33 mouse cellular contexts compared by ENCODE assay signal in genomic region chr9:35488496-35488895, GRCm38 (mm10). TPM values are rescaled to one million over a fixed set of nuclear protein-coding genes. Genes with fewer than 3 reads are reported as not detected.
DNase-seq lines count a peak whose midpoint lies in the region; ATAC-seq and TF ChIP-seq lines count a peak whose summit lies in the region.
"Had no signal": no experiment of that assay in that cellular context is flagged by ENCODE, and none has a peak within 500 bp of the region (broad histone marks: within the 10 kb centered on the region; RNA-seq: fewer than 3 reads in every experiment).

No protein-coding gene starts in this region.

- no peaks in the 10 kb centered on the region for H3K4me1 ChIP-seq in stomach, postnatal 0 days (replicated peaks; ENCODE audit: control insufficient read depth, insufficient read depth)
- no peaks in the 10 kb centered on the region for H3K4me1 ChIP-seq in midbrain, embryonic 10.5 days
- H3K4me1 ChIP-seq: heart, embryonic 10.5 days; hindbrain, embryonic 15.5 days; liver, embryonic 13.5 days; midbrain, embryonic 13.5 days had no signal

- no peak overlapping the region for H3K27ac ChIP-seq in stomach, postnatal 0 days (replicated peaks)
- H3K27ac ChIP-seq in midbrain, embryonic 10.5 days (replicated peaks) = no peak overlapping the region
- H3K27ac ChIP-seq: gastrocnemius, adult 2 months; heart, embryonic 10.5 days; hindbrain, embryonic 15.5 days; limb, embryonic 13.5 days; liver, embryonic 13.5 days; midbrain, embryonic 13.5 days had no signal

- no peak overlapping the region for H3K9ac ChIP-seq in stomach, postnatal 0 days (ENCODE audit: low read length)
- H3K9ac ChIP-seq: hindbrain, embryonic 15.5 days; limb, embryonic 13.5 days; liver, embryonic 13.5 days; midbrain, embryonic 13.5 days had no signal

- no peak overlapping the region for H3K4me2 ChIP-seq in stomach, postnatal 0 days (replicated peaks; ENCODE audit: low read depth)
- H3K4me2 ChIP-seq: hindbrain, embryonic 15.5 days; limb, embryonic 13.5 days; liver, embryonic 13.5 days; midbrain, embryonic 13.5 days had no signal

- H3K36me3 ChIP-seq in stomach, postnatal 0 days (ENCODE audit: control insufficient read depth, insufficient read depth, low read length) = peaks cover 2% of the 10 kb centered on the region
- peaks cover 94% of the 10 kb centered on the region for H3K36me3 ChIP-seq in midbrain, embryonic 10.5 days
- H3K36me3 ChIP-seq: liver, embryonic 13.5 days had no signal

- TF ChIP-seq CTCF in stomach, postnatal 0 days (IDR thresholded peaks at IDR 0.05; ENCODE audit: low read depth) = no peak

- no peaks in the 10 kb centered on the region for H3K27me3 ChIP-seq in stomach, postnatal 0 days (ENCODE audit: control insufficient read depth, insufficient read depth, low read length)
- no peaks in the 10 kb centered on the region for H3K27me3 ChIP-seq in midbrain, embryonic 10.5 days (ENCODE audit: low read depth, poor library complexity, severe bottlenecking)
- H3K27me3 ChIP-seq: hindbrain, embryonic 15.5 days; limb, embryonic 13.5 days; liver, embryonic 13.5 days; midbrain, embryonic 13.5 days had no signal

- no peaks in the 10 kb centered on the region for H3K9me3 ChIP-seq in stomach, postnatal 0 days (ENCODE audit: control insufficient read depth, low read length)
- no peaks in the 10 kb centered on the region for H3K9me3 ChIP-seq in midbrain, embryonic 10.5 days (replicated peaks)
- H3K9me3 ChIP-seq: heart, embryonic 10.5 days; hindbrain, embryonic 15.5 days; limb, embryonic 13.5 days; liver, embryonic 13.5 days; midbrain, embryonic 13.5 days had no signal

- no peak for TF ChIP-seq EP300 in stomach, postnatal 0 days (optimal IDR thresholded peaks at IDR 0.05)

- WGBS in stomach, postnatal 0 days = 82% methylated on average over 4 of the region's 4 CpGs
- 94% methylated on average over 4 of the region's 4 CpGs for WGBS in midbrain, embryonic 10.5 days

- DNase-seq in frontal cortex, adult 2 months (ENCODE audit: extremely low spot score in 1 of 2, low spot score in 1 of 2) = peak; percentile 45 to 53
- no peak for DNase-seq in frontal cortex, postnatal 25 days (ENCODE audit: low spot score in 2 of 2)
- DNase-seq in layer of hippocampus, adult 11-12 months (ENCODE audit: low spot score) = peak; percentile 21
- DNase-seq in layer of hippocampus, postnatal 25 days (ENCODE audit: extremely low spot score in 1 of 2, low spot score in 1 of 2) = no peak
- peak; percentile 25 for DNase-seq in right cerebral cortex, postnatal 14 days
- DNase-seq in right cerebral cortex, postnatal 4 days = no peak
- DNase-seq in stomach, postnatal 0 days (ENCODE audit: low spot score) = no peak
- DNase-seq in midbrain, embryonic 10.5 days (ENCODE audit: low spot score) = no peak
- DNase-seq: adrenal gland, postnatal 36 days; cerebellum, adult 11 months; cerebellum, adult 9-11 months; gastrocnemius, adult 2 months; kidney, adult 8-10 months; liver, embryonic 13.5 days; lung, adult 2 months had no signal

- no peak overlapping the region for H3K4me3 ChIP-seq in stomach, postnatal 0 days (ENCODE audit: low read depth, low read length)
- H3K4me3 ChIP-seq in midbrain, embryonic 10.5 days = no peak overlapping the region
- H3K4me3 ChIP-seq: erythroblast, embryonic 14.5 days; gastrocnemius, adult 2 months; heart, embryonic 10.5 days; hindbrain, embryonic 15.5 days; limb, embryonic 13.5 days; liver, embryonic 13.5 days; midbrain, embryonic 13.5 days had no signal

- 0 out of 2 replicates have a peak, but pooled peaks have one; percentile 21 for ATAC-seq in stomach, postnatal 0 days (ENCODE audit: low FRiP score, low TSS enrichment)
- ATAC-seq: CD4-positive, CD25-positive, alpha-beta regulatory T cell, adult 4 months; forebrain, embryonic 14.5 days; midbrain, embryonic 13.5 days had no signal

RNA-seq across cellular contexts. Expression of gene Gm1113, which starts 29.6 kb away (rescaled TPM):
- polyA plus RNA-seq in frontal cortex, adult 2 months (2012; rRNA removed) = not detected in 2 replicates
- not detected for total RNA-seq in layer of hippocampus, postnatal 25 days (2021)
- not detected in 2 replicates for polyA plus RNA-seq in stomach, postnatal 0 days (2015; fragmentation: Nextera tagmentation; extraction: Ambion mirVana)
- polyA plus RNA-seq in midbrain, embryonic 10.5 days (2016; fragmentation: Nextera tagmentation; extraction: Ambion mirVana) = not detected in 2 replicates
- total RNA-seq: adrenal gland, postnatal 36 days; common myeloid progenitor, adult 5-6 weeks; gastrocnemius, adult 2 months; gastrocnemius, postnatal 4 days; hematopoietic stem cell, adult 5-6 weeks; megakaryocyte, adult 5-6 weeks; monocyte, adult 5-6 weeks had no signal
- polyA plus RNA-seq: CD4-positive, CD25-positive, alpha-beta regulatory T cell, adult 4 months; erythroblast, embryonic 14.5 days; forebrain, embryonic 14.5 days; heart, embryonic 10.5 days; heart, embryonic 16.5 days; hindbrain, embryonic 15.5 days; intestine, embryonic 14.5 days; large intestine, adult 2 months; limb, embryonic 13.5 days; liver, embryonic 13.5 days; lung, adult 2 months; midbrain, embryonic 13.5 days; neural tube, embryonic 11.5 days; small intestine, adult 2 months; stomach, embryonic 16.5 days had no signal

Comparison
In these comparisons a context has a peak if more than half of its experiments do, and no peak if none do; other contexts are left out.
1. DNase-seq: peak in frontal cortex, adult 2 months (2 of 2), layer of hippocampus, adult 11-12 months (single experiment) and right cerebral cortex, postnatal 14 days (single experiment); none in frontal cortex, postnatal 25 days (0 of 2), layer of hippocampus, postnatal 25 days (0 of 2), right cerebral cortex, postnatal 4 days (single experiment), stomach, postnatal 0 days (single experiment) and midbrain, embryonic 10.5 days (single experiment).